Mouse (Mus musculus) MEL (cell line): Measurements from ENCODE around the gene Upk3b. TPM values are rescaled to one million over a fixed set of nuclear protein-coding genes. Genes with fewer than 3 reads are reported as not detected.

Source experiments
- DNase-seq: peaks from one replicate; pipeline ENCODE4 v3.0.0; 2011; ENCODE audit warnings: low read depth, low spot score
- H3K27ac ChIP-seq: 2 replicates; pipeline ENCODE4 v1.5.1; 2012; ENCODE audit warnings: low read depth, mild to moderate bottlenecking, control low read depth, low read length, moderate library complexity; ENCODE audit not compliant: control insufficient read depth
- H3K27me3 ChIP-seq, 2 experiments: fragments of 150-350 bp in 1 of 2; sonication (generic) in 1 of 2; 2 replicates each; pipeline ENCODE4 v1.6.1; 2012; ENCODE audit warnings: low read length in 2 of 2, mild to moderate bottlenecking in 2 of 2, improper control_type of control experiment in 1 of 2, moderate library complexity in 1 of 2; ENCODE audit not compliant: insufficient read depth in 2 of 2, control insufficient read depth in 1 of 2
- H3K36me3 ChIP-seq, 2 experiments: 2 replicates each; pipeline ENCODE4 v1.6.1; 2012 to 2014; ENCODE audit warnings: low read length in 2 of 2, improper control_type of control experiment in 1 of 2, inconsistent platforms in 1 of 2, mild to moderate bottlenecking in 1 of 2; ENCODE audit not compliant: insufficient read depth in 2 of 2, control insufficient read depth in 1 of 2
- H3K4me1 ChIP-seq, 2 experiments: fragments of 150-350 bp in 1 of 2; sonication (generic) in 1 of 2; 2 replicates each; pipeline ENCODE4 v1.6.1; 2012; ENCODE audit warnings: low read length in 2 of 2, improper control_type of control experiment in 1 of 2, mild to moderate bottlenecking in 1 of 2; ENCODE audit not compliant: insufficient read depth in 2 of 2, control insufficient read depth in 1 of 2
- H3K4me3 ChIP-seq, 2 experiments: fragments of 150-350 bp in 1 of 2; sonication (generic) in 1 of 2; 2 replicates each; pipeline ENCODE4 v1.5.1; 2012; ENCODE audit warnings: low read depth in 2 of 2, low read length in 2 of 2, mild to moderate bottlenecking in 2 of 2, moderate library complexity in 2 of 2, control low read depth in 1 of 2, improper control_type of control experiment in 1 of 2; ENCODE audit not compliant: control insufficient read depth in 1 of 2, insufficient read depth in 1 of 2
- H3K79me2 ChIP-seq: 2 replicates; pipeline ENCODE4 v1.6.1; 2012; ENCODE audit warnings: mild to moderate bottlenecking, low read length, moderate library complexity; ENCODE audit not compliant: control insufficient read depth, poor library complexity, insufficient read depth
- H3K9ac ChIP-seq: 2 replicates; pipeline ENCODE4 v1.6.1; 2012; ENCODE audit warnings: low read depth, mild to moderate bottlenecking, control low read depth, low read length, moderate library complexity; ENCODE audit not compliant: control insufficient read depth, poor library complexity, severe bottlenecking
- H3K9me3 ChIP-seq: fragments of 150-350 bp; sonication (generic); replicated peaks from 2 replicates; pipeline ENCODE4 v1.6.1; 2012; ENCODE audit warnings: mild to moderate bottlenecking, low read length, improper control_type of control experiment, moderate library complexity; ENCODE audit not compliant: insufficient read depth
- BHLHE40 ChIP-seq: IDR thresholded peaks from 2 replicates; pipeline ENCODE4 v1.6.1; 2012; ENCODE audit warnings: low read depth, mild to moderate bottlenecking, inconsistent platforms, low read length, improper control_type of control experiment, borderline replicate concordance
- CTCF ChIP-seq, 3 experiments: IDR thresholded peaks in 2 of 3; conservative IDR thresholded peaks in 1 of 3; 2 replicates each; pipeline ENCODE4 v1.5.1; 2011 to 2012; ENCODE audit warnings: low read length in 3 of 3, low read depth in 2 of 3, mild to moderate bottlenecking in 2 of 3, improper control_type of control experiment in 1 of 3, inconsistent platforms in 1 of 3, mixed read lengths in 1 of 3, moderate library complexity in 1 of 3; ENCODE audit not compliant: control insufficient read depth in 1 of 3, insufficient read depth in 1 of 3, poor library complexity in 1 of 3, severe bottlenecking in 1 of 3
- E2F4 ChIP-seq: IDR thresholded peaks from 2 replicates; pipeline ENCODE4 v1.6.1; 2011; ENCODE audit warnings: low read depth, low read length, improper control_type of control experiment, borderline replicate concordance
- HCFC1 ChIP-seq: IDR thresholded peaks from 2 replicates; pipeline ENCODE4 v1.6.1; 2012; ENCODE audit warnings: low read depth, mild to moderate bottlenecking, inconsistent platforms, low read length, improper control_type of control experiment, moderate library complexity
- KAT2A ChIP-seq: conservative IDR thresholded peaks from 2 replicates; pipeline ENCODE4 v1.6.1; 2012; ENCODE audit warnings: low read depth, low read length, improper control_type of control experiment, inconsistent platforms
- MXI1 ChIP-seq: IDR thresholded peaks from 2 replicates; pipeline ENCODE4 v1.6.1; 2011; ENCODE audit warnings: mild to moderate bottlenecking, low read depth, low read length, improper control_type of control experiment
- MYB ChIP-seq: IDR thresholded peaks from 2 replicates; pipeline ENCODE4 v1.6.1; 2011; ENCODE audit warnings: mild to moderate bottlenecking, low read depth, low read length, improper control_type of control experiment
- NRF1 ChIP-seq: IDR thresholded peaks from 2 replicates; pipeline ENCODE4 v1.6.1; 2014; ENCODE audit warnings: low read depth, mild to moderate bottlenecking, inconsistent platforms, low read length, improper control_type of control experiment, moderate library complexity; ENCODE audit not compliant: poor library complexity, insufficient read depth, severe bottlenecking
- POLR2A ChIP-seq, 2 experiments: IDR thresholded peaks; 2 replicates each; pipeline ENCODE4 v1.6.1; 2011 to 2012; ENCODE audit warnings: low read length in 2 of 2, mild to moderate bottlenecking in 2 of 2, control low read depth in 1 of 2, improper control_type of control experiment in 1 of 2, low read depth in 1 of 2, moderate library complexity in 1 of 2; ENCODE audit not compliant: control insufficient read depth in 1 of 2, insufficient read depth in 1 of 2, poor library complexity in 1 of 2
- RAD21 ChIP-seq: IDR thresholded peaks from 2 replicates; pipeline ENCODE4 v1.6.1; 2011; ENCODE audit warnings: mild to moderate bottlenecking, low read depth, low read length, improper control_type of control experiment
- TBP ChIP-seq: IDR thresholded peaks from 2 replicates; pipeline ENCODE4 v1.8.0; 2011; ENCODE audit warnings: low read depth, low read length, improper control_type of control experiment
- UBTF ChIP-seq: IDR thresholded peaks from 2 replicates; pipeline ENCODE4 v1.6.1; 2012; ENCODE audit warnings: low read depth, mild to moderate bottlenecking, inconsistent platforms, low read length, improper control_type of control experiment, moderate library complexity, borderline replicate concordance; ENCODE audit not compliant: insufficient read depth
- USF1 ChIP-seq: IDR thresholded peaks from 2 replicates; pipeline ENCODE4 v1.6.1; 2014; ENCODE audit warnings: low read depth, mild to moderate bottlenecking, inconsistent platforms, low read length, improper control_type of control experiment, moderate library complexity
- USF2 ChIP-seq, 2 experiments: IDR thresholded peaks; 2 replicates each; pipeline ENCODE4 v1.6.1; 2011 to 2012; ENCODE audit warnings: improper control_type of control experiment in 2 of 2, low read length in 2 of 2, borderline replicate concordance in 1 of 2, inconsistent platforms in 1 of 2, low read depth in 1 of 2, mild to moderate bottlenecking in 1 of 2; ENCODE audit not compliant: insufficient read depth in 1 of 2
- ZNF384 ChIP-seq: IDR thresholded peaks from 2 replicates; pipeline ENCODE4 v1.6.1; 2012; ENCODE audit warnings: low read depth, mild to moderate bottlenecking, inconsistent platforms, low read length, improper control_type of control experiment
- polyA plus RNA-seq, 2 experiments: library from polyadenylated mRNA; stranded (reverse) in 1 of 2; unstranded in 1 of 2; fragments of >175 nt in 1 of 2; fragments of >200 nt in 1 of 2; gene quantifications; 2 replicates each; pipeline versions ENCODE4 v1.2.1 to v1.2.4; 2012; ENCODE audit warnings: low replicate concordance in 2 of 2, low read depth in 1 of 2; ENCODE audit not compliant: insufficient read length in 2 of 2, insufficient read depth in 1 of 2, missing spikeins in 1 of 2
- total RNA-seq: library from RNA; depleted of rRNA; stranded (reverse); fragments of 300-350 nt; gene quantifications from 2 replicates; pipeline ENCODE4 v1.2.3, GENCODE M21; 2012

Upk3b gene
- total and polyA plus RNA-seq, 3 experiments: not detected

GRCm38 (mm10) chr5:136019907-136020306 lies 18.4 kb upstream of the Upk3b start:
- no peaks in the 10 kb centered on the region for H3K79me2 ChIP-seq
- H3K9me3 ChIP-seq: no peaks in the 10 kb centered on the region
- H3K36me3 ChIP-seq: no peaks in the 10 kb centered on the region
- H3K27ac ChIP-seq: no peak overlapping the region
- peaks cover 0 to 3% of the 10 kb centered on the region in 2 experiments; a peak in 1 of 4 replicates for H3K4me1 ChIP-seq
- H3K9ac ChIP-seq: no peak overlapping the region
- TF ChIP-seq ZNF384 (no peak), USF2 (IDR thresholded peaks at IDR 0.05; ENCODE audit: borderline replicate concordance in 1 of 2, insufficient read depth in 1 of 2, low read depth in 1 of 2, low read length in 2 of 2) (no peak), CTCF (IDR thresholded peaks at IDR 0.05 in 2 of 3, conservative IDR thresholded peaks at IDR 0.05 in 1 of 3; ENCODE audit: control insufficient read depth in 1 of 3, insufficient read depth in 1 of 3, low read depth in 2 of 3, low read length in 3 of 3, poor library complexity in 1 of 3, severe bottlenecking in 1 of 3) (no peak), HCFC1 (no peak), E2F4 (no peak), KAT2A (no peak), UBTF (no peak), POLR2A (IDR thresholded peaks at IDR 0.05; ENCODE audit: control insufficient read depth in 1 of 2, insufficient read depth in 1 of 2, low read depth in 1 of 2, low read length in 2 of 2, poor library complexity in 1 of 2) (no peak), USF1 (no peak), MXI1 (no peak), BHLHE40 (no peak)
- DNase-seq: no peak
- no peak overlapping the region for H3K4me3 ChIP-seq
- no peaks in the 10 kb centered on the region for H3K27me3 ChIP-seq

- H3K4me1 ChIP-seq: no peaks in the 10 kb centered on the region
Observed at GRCm38 (mm10) chr5:136025712-136026111, 12.6 kb upstream of the Upk3b start.

GRCm38 (mm10) chr5:136026859-136027258 lies 11.4 kb upstream of the Upk3b start:
- TF ChIP-seq RAD21 (no peak), MYB (no peak)
- Histone ChIP-seq H3K36me3 (no peaks in the 10 kb centered on the region), H3K9ac (no peak overlapping the region), H3K79me2 (no peaks in the 10 kb centered on the region), H3K27ac (no peak overlapping the region), H3K4me1 (no peaks in the 10 kb centered on the region), H3K4me3 (no peak overlapping the region), H3K9me3 (no peaks in the 10 kb centered on the region), H3K27me3 (no peaks in the 10 kb centered on the region)
- DNase-seq: no peak

More at GRCm38 (mm10) chr5:136025712-136026111, 12.6 kb upstream of the Upk3b start:
- H3K36me3 ChIP-seq: no peaks in the 10 kb centered on the region
- H3K9me3 ChIP-seq: no peaks in the 10 kb centered on the region
- H3K27ac ChIP-seq: no peak overlapping the region
- H3K9ac ChIP-seq: no peak overlapping the region
- H3K79me2 ChIP-seq: no peaks in the 10 kb centered on the region
- TF ChIP-seq TBP (no peak), CTCF (IDR thresholded peaks at IDR 0.05 in 2 of 3, conservative IDR thresholded peaks at IDR 0.05 in 1 of 3; ENCODE audit: control insufficient read depth in 1 of 3, insufficient read depth in 1 of 3, low read depth in 2 of 3, low read length in 3 of 3, poor library complexity in 1 of 3, severe bottlenecking in 1 of 3) (no peak), NRF1 (no peak)
- DNase-seq: no peak
- no peaks in the 10 kb centered on the region for H3K27me3 ChIP-seq
- no peak overlapping the region for H3K4me3 ChIP-seq
